Mouse (Mus musculus) MN1 (cell line): ENCODE measurements around the gene Panx1.

Experiments used
- DNase-seq: peaks from one replicate; pipeline ENCODE4 v3.0.0-alpha.2; 2016; ENCODE audit warnings: low spot score

The Panx1 gene

GRCm38 (mm10) chr9:14970805-14971525 is 74.3 kb downstream of the Panx1 start:
- DNase-seq, result no peak

GRCm38 (mm10) chr9:14970211-14970610 is 75.1 kb downstream of the Panx1 start:
- no peak for DNase-seq

GRCm38 (mm10) chr9:14967598-14967997 is 77.7 kb downstream of the Panx1 start:
- no peak for DNase-seq

- no peak for DNase-seq
Measured at GRCm38 (mm10) chr9:14966787-14967186, 78.5 kb downstream of the Panx1 start.

GRCm38 (mm10) chr9:14965368-14965767 is 79.9 kb downstream of the Panx1 start:
- DNase-seq, result no peak

GRCm38 (mm10) chr9:14962769-14963168 is 82.5 kb downstream of the Panx1 start:
- DNase-seq, result no peak

- no peak for DNase-seq
Measured at GRCm38 (mm10) chr9:14954659-14955058, 90.6 kb downstream of the Panx1 start.
